Mouse (Mus musculus): ENCODE results near the gene Dtx3. TPM values are rescaled to one million over a fixed set of nuclear protein-coding genes. Genes with fewer than 3 reads are reported as not detected.

The Dtx3 gene
- polyA plus RNA-seq, 1 experiment from 2014 or later: 79.4 TPM

DNA sequence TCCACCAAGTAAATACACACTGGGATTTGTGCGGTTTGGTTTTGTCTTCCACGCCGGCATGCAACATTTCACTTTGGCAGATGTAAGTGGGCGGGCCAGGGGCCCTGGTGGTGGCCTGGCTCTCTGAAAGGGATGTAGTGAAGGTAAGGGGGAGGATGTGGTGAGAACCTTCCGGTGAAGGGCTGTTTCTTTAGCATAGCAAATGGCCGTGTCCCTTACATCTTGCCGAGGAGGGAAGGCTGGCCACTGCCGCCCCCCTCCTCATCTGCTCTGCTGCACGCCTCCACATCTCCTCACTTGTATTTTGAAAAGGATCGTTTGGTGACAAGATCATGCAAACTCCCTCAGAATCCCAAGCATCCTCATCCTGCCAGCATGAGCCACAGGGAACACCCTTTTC lies 30.2 kb upstream of the Dtx3 start:
- H3K36me3 ChIP-seq (ENCODE audit: control insufficient read depth, insufficient read depth, low read length): no peaks in the 10 kb centered on the region
- no peaks in the 10 kb centered on the region for H3K27me3 ChIP-seq (ENCODE audit: control insufficient read depth, insufficient read depth, low read length)
- H3K4me3 ChIP-seq (replicated peaks; ENCODE audit: low read length): no peak overlapping the region
- WGBS: 34% methylated on average over 10 of the region's 10 CpGs
- H3K4me2 ChIP-seq (ENCODE audit: low read depth, low read length): no peak overlapping the region
- H3K9ac ChIP-seq (ENCODE audit: low read length): no peak overlapping the region
- 0 out of 2 replicates have a peak, but pooled peaks cover 4% of the 10 kb centered on the region for H3K4me1 ChIP-seq (ENCODE audit: control insufficient read depth, insufficient read depth, low read length)
- no peaks in the 10 kb centered on the region for H3K9me3 ChIP-seq (replicated peaks; ENCODE audit: control insufficient read depth, low read length)
- no peak overlapping the region for H3K27ac ChIP-seq (ENCODE audit: low read length)
- no peak for ATAC-seq (ENCODE audit: insufficient read depth, low FRiP score)

DNA sequence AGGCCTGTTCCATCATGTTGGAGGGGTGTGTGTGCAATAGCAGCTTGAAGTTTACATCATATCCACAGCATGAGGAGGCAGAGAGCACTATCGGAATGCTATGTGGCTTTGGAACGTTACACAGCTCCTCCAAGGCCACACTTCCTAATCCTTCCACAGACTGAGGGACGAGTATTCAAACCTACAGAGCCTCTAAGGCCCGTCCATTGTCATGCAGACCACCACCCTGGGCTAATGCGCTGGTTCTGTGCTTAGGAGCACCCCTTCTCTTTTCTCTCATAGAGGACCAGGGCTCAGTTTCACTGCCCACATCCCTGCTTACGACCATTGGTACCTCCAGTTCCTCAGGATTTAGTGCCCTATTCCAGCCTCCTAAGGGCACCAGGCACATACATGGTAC lies 29.7 kb upstream of the Dtx3 start:
- Histone ChIP-seq H3K36me3 (ENCODE audit: control insufficient read depth, insufficient read depth, low read length) (no peaks in the 10 kb centered on the region), H3K9me3 (replicated peaks; ENCODE audit: control insufficient read depth, low read length) (no peaks in the 10 kb centered on the region), H3K27ac (ENCODE audit: low read length) (no peak overlapping the region), H3K9ac (ENCODE audit: low read length) (no peak overlapping the region), H3K27me3 (ENCODE audit: control insufficient read depth, insufficient read depth, low read length) (no peaks in the 10 kb centered on the region), H3K4me1 (ENCODE audit: control insufficient read depth, insufficient read depth, low read length) (no peaks in the 10 kb centered on the region), H3K4me2 (ENCODE audit: low read depth, low read length) (no peak overlapping the region), H3K4me3 (replicated peaks; ENCODE audit: low read length) (no peak overlapping the region)
- WGBS: 45% methylated on average over 6 of the region's 6 CpGs
- no peak for ATAC-seq (ENCODE audit: insufficient read depth, low FRiP score)

DNA sequence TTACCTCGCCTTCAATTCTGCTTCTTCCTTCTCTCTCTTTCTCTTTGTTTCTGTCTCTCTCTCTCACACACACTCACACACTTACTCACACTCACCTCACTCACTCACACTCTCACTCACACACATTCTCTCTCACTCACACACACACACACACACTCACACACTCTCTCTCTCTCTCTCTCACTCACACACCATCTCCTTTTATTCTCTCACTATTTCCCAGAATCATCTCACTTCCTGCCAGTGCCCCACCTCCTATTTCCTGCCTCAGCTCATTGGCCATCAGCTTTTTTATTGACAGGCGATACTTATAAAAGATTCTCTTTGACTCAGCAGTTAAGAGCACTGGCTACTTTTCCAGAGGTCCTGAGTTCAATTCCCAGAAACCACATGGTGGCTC lies 22.8 kb upstream of the Dtx3 start:
- 79% methylated on average over 2 of the region's 2 CpGs for WGBS
- no peak for ATAC-seq (ENCODE audit: insufficient read depth, low FRiP score)

DNA sequence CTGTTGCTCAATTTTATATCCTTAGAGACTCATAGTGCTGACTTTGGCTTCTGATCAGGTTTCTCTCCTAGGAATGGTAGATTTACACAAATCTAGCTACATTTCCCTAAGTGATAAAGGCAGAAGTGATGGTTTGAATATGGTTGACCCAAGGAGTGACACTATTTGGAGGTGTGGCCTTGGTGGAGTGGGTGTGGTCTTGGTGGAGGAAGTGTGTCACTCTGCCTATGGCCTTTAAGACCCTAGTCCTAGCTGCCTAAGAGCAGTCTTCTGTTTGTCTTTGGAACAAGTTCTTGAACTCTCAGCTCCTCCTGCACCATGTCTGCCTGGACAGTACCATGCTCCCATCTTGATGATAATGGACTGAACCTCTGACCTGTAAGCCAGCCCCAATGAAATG lies 21.6 kb upstream of the Dtx3 start:
- Histone ChIP-seq H3K27me3 (ENCODE audit: control insufficient read depth, insufficient read depth, low read length) (no peaks in the 10 kb centered on the region), H3K4me1 (ENCODE audit: control insufficient read depth, insufficient read depth, low read length) (no peaks in the 10 kb centered on the region), H3K9me3 (replicated peaks; ENCODE audit: control insufficient read depth, low read length) (no peaks in the 10 kb centered on the region), H3K4me2 (ENCODE audit: low read depth, low read length) (no peak overlapping the region), H3K4me3 (replicated peaks; ENCODE audit: low read length) (no peak overlapping the region), H3K36me3 (ENCODE audit: control insufficient read depth, insufficient read depth, low read length) (no peaks in the 10 kb centered on the region), H3K9ac (ENCODE audit: low read length) (no peak overlapping the region), H3K27ac (ENCODE audit: low read length) (no peak overlapping the region)
- no peak for ATAC-seq (ENCODE audit: insufficient read depth, low FRiP score)

More for the DNA sequence above, 22.8 kb upstream of the Dtx3 start:
- no peak overlapping the region for H3K9ac ChIP-seq (ENCODE audit: low read length)
- H3K27ac ChIP-seq (ENCODE audit: low read length): no peak overlapping the region
- no peaks in the 10 kb centered on the region for H3K36me3 ChIP-seq (ENCODE audit: control insufficient read depth, insufficient read depth, low read length)
- no peak overlapping the region for H3K4me2 ChIP-seq (ENCODE audit: low read depth, low read length)
- H3K4me1 ChIP-seq (ENCODE audit: control insufficient read depth, insufficient read depth, low read length): no peaks in the 10 kb centered on the region
- no peak overlapping the region for H3K4me3 ChIP-seq (replicated peaks; ENCODE audit: low read length)
- no peaks in the 10 kb centered on the region for H3K9me3 ChIP-seq (replicated peaks; ENCODE audit: control insufficient read depth, low read length)
- H3K27me3 ChIP-seq (ENCODE audit: control insufficient read depth, insufficient read depth, low read length): no peaks in the 10 kb centered on the region

DNA sequence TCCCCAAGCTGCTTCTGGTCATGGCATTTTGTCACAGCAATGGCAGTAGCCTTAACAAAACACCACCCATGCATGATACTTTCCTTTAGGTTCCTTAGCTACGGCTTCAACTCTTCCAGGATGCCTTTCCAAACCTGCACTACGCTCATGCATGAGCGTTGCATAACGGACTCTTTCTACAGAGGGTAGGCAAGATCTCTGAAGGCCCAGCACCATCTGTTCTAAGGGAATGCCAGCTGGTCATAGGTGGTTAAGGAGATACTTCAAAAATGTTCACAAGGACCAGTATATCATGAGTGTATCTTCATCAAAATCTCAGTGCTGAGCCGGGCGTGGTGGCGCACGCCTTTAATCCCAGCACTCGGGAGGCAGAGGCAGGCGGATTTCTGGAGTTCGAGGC lies 20.9 kb upstream of the Dtx3 start:
- Histone ChIP-seq H3K4me1 (ENCODE audit: control insufficient read depth, insufficient read depth, low read length) (no peaks in the 10 kb centered on the region), H3K4me2 (ENCODE audit: low read depth, low read length) (no peak overlapping the region), H3K9ac (ENCODE audit: low read length) (no peak overlapping the region), H3K4me3 (replicated peaks; ENCODE audit: low read length) (no peak overlapping the region), H3K9me3 (replicated peaks; ENCODE audit: control insufficient read depth, low read length) (no peaks in the 10 kb centered on the region), H3K27ac (ENCODE audit: low read length) (no peak overlapping the region), H3K27me3 (ENCODE audit: control insufficient read depth, insufficient read depth, low read length) (no peaks in the 10 kb centered on the region), H3K36me3 (ENCODE audit: control insufficient read depth, insufficient read depth, low read length) (no peaks in the 10 kb centered on the region)
- ATAC-seq (ENCODE audit: insufficient read depth, low FRiP score): no peak
- 95% methylated on average over 11 of the region's 11 CpGs for WGBS

DNA sequence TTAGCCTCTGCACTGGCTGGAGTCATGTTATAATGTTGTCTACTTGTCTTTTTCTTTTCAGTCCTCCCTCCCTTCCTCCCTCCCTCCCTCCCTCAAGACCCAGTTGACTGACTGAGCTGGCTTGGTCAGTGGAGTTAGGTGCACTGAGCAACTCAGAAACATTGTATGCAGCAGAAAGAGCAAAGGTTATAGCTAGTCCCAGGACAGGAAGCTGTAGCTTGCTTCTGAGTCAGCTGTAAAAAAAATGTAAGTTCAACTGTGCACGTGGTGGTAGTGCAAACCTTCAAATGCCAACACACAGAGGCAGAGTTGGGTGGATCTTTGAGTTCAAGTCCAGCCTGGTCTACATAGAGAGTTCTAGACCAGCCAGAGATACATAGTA lies 18.9 kb upstream of the Dtx3 start:
- H3K4me2 ChIP-seq (ENCODE audit: low read depth, low read length): no peak overlapping the region

DNA sequence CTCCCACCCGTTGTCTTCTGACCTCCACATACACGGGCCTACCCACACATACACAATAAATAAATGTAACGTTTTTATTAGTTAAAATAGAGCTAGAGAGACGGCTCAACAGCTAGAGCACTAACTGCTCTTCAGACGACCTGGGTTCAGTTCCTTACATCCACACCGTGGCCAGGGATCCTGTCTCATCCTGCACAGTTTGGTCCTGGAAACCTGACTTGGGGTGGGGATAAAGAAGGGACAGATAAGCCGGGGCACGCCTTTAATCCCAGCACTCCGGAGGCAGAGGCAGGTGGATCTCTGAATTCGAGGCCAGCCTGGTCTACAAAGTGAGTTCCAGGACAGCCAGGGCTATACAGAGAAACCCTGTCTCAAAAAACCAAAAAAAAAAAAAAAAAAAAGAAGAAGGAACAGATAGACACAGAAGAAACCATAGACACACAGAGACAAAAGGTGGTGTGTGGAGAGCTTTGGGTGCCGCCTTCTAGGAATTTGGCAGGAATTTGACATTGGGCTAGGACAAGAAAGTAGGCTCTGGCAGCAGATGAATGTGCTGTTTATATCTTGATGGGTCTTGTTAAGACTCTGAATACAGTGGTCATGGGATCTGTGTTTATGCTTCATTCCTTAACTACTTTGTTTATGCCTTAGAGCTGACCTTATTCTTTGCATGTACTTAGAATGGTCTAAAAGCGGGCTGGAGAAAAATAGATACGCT lies 18.3 kb upstream of the Dtx3 start:
- Histone ChIP-seq H3K27ac (ENCODE audit: low read length) (no peak overlapping the region), H3K4me2 (ENCODE audit: low read depth, low read length) (no peak overlapping the region), H3K27me3 (ENCODE audit: control insufficient read depth, insufficient read depth, low read length) (no peaks in the 10 kb centered on the region), H3K4me1 (ENCODE audit: control insufficient read depth, insufficient read depth, low read length) (peaks cover 6% of the 10 kb centered on the region; the same call in 1 of the 2 replicates), H3K9ac (ENCODE audit: low read length) (no peak overlapping the region), H3K9me3 (replicated peaks; ENCODE audit: control insufficient read depth, low read length) (no peaks in the 10 kb centered on the region), H3K36me3 (ENCODE audit: control insufficient read depth, insufficient read depth, low read length) (no peaks in the 10 kb centered on the region), H3K4me3 (replicated peaks; ENCODE audit: low read length) (no peak overlapping the region)
- ATAC-seq (ENCODE audit: insufficient read depth, low FRiP score): no peak
- WGBS: 79% methylated on average over 13 of the region's 13 CpGs

More for the DNA sequence above, 18.9 kb upstream of the Dtx3 start:
- Histone ChIP-seq H3K4me1 (ENCODE audit: control insufficient read depth, insufficient read depth, low read length) (peaks cover 6% of the 10 kb centered on the region; the same call in 1 of the 2 replicates), H3K9me3 (replicated peaks; ENCODE audit: control insufficient read depth, low read length) (no peaks in the 10 kb centered on the region), H3K36me3 (ENCODE audit: control insufficient read depth, insufficient read depth, low read length) (no peaks in the 10 kb centered on the region), H3K9ac (ENCODE audit: low read length) (no peak overlapping the region), H3K4me3 (replicated peaks; ENCODE audit: low read length) (no peak overlapping the region), H3K27ac (ENCODE audit: low read length) (no peak overlapping the region), H3K27me3 (ENCODE audit: control insufficient read depth, insufficient read depth, low read length) (no peaks in the 10 kb centered on the region)
- 34% methylated on average over 1 of the region's 1 CpGs for WGBS
- no peak for ATAC-seq (ENCODE audit: insufficient read depth, low FRiP score)

DNA sequence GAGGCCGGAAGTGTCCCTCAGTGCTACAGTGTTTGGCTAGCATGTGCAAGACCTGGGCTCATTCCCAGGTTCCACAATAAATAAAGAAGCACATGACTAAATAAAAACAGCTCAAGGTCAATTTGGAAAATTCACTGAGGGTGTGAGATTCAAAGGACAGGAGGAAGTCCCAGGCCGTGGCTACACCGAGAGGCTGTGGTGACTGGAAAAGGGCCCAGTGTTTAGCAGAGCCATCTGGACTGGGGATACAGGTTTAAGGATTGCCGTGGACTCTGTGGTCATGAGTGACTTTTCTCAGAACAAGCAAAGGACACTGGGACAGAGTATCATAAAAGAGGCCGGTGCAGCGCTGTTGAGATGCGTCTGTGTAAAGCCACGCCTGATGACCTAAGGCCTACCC lies 17.7 kb upstream of the Dtx3 start:
- H3K4me1 ChIP-seq (ENCODE audit: control insufficient read depth, insufficient read depth, low read length): peaks cover 6% of the 10 kb centered on the region; the same call in 1 of the 2 replicates

DNA sequence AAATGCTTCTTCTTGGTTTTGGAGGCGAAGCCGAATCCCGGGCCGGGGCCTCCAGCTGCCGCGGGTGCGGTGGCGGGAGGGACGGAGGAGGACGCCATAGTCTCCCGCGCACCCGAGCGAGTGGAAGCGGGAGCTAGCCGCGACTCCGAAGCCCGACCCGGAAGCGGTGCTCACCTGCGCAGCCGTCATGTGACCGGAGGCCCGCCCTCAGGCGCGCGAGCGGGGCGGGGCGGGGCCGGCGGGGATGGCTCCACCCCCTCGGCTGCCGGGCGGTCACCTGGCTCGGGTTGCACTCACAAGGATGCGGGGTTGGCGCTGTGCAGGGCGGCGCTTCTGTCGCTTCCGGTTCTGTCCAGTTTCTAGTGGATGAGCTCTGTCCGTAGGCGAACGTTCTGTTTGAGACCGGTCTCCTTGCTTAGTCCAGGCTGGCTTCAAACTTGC lies 15.9 kb upstream of the Dtx3 start, which contains the start of gene Pip4k2c:
Gene Pip4k2c (minus strand): TSS at position 172 of the 441 bp plus-strand sequence.
- no peaks in the 10 kb centered on the region for H3K27me3 ChIP-seq (ENCODE audit: control insufficient read depth, insufficient read depth, low read length)
- H3K36me3 ChIP-seq (ENCODE audit: control insufficient read depth, insufficient read depth, low read length): no peaks in the 10 kb centered on the region
- no peaks in the 10 kb centered on the region for H3K9me3 ChIP-seq (replicated peaks; ENCODE audit: control insufficient read depth, low read length)
- peaks cover 6% of the 10 kb centered on the region; the same call in 1 of the 2 replicates for H3K4me1 ChIP-seq (ENCODE audit: control insufficient read depth, insufficient read depth, low read length)
- ATAC-seq (ENCODE audit: insufficient read depth, low FRiP score): peak; percentile 98
- peak within 1 kb of the TSS; percentile 62 for H3K27ac ChIP-seq (ENCODE audit: low read length)
- peak within 1 kb of the TSS; percentile 89 for H3K4me2 ChIP-seq (ENCODE audit: low read depth, low read length)
- WGBS: under 1% methylated on average over 47 of the region's 47 CpGs
- H3K4me3 ChIP-seq (replicated peaks; ENCODE audit: low read length): peak within 1 kb of the TSS; percentile 84
- peak within 1 kb of the TSS; percentile 85 for H3K9ac ChIP-seq (ENCODE audit: low read length)

More for the DNA sequence above, 17.7 kb upstream of the Dtx3 start:
- Histone ChIP-seq H3K4me3 (replicated peaks; ENCODE audit: low read length) (no peak overlapping the region), H3K36me3 (ENCODE audit: control insufficient read depth, insufficient read depth, low read length) (no peaks in the 10 kb centered on the region), H3K9ac (ENCODE audit: low read length) (no peak overlapping the region), H3K27ac (ENCODE audit: low read length) (no peak overlapping the region), H3K9me3 (replicated peaks; ENCODE audit: control insufficient read depth, low read length) (no peaks in the 10 kb centered on the region), H3K27me3 (ENCODE audit: control insufficient read depth, insufficient read depth, low read length) (no peaks in the 10 kb centered on the region), H3K4me2 (ENCODE audit: low read depth, low read length) (no peak overlapping the region)
- 88% methylated on average over 8 of the region's 8 CpGs for WGBS
- ATAC-seq (ENCODE audit: insufficient read depth, low FRiP score): no peak

All from stomach, embryonic 16.5 days (tissue).